Mouse (Mus musculus) bone marrow, adult 2 months (tissue): ENCODE results near the gene B3gnt3. TPM values are rescaled to one million over a fixed set of nuclear protein-coding genes. Genes with fewer than 3 reads are reported as not detected.

Source experiments
- H3K27ac ChIP-seq: fragments of 200-500 bp; 2 replicates; pipeline ENCODE4 v1.5.1; 2012; ENCODE audit warnings: low read depth, mild to moderate bottlenecking, control low read depth, inconsistent platforms, low read length; ENCODE audit not compliant: control insufficient read depth, poor library complexity, insufficient read depth
- H3K4me1 ChIP-seq: fragments of 200-500 bp; 2 replicates; pipeline ENCODE4 v1.6.1; 2011; ENCODE audit warnings: low read length; ENCODE audit not compliant: control insufficient read depth, insufficient read depth
- H3K4me3 ChIP-seq: fragments of 200-500 bp; replicated peaks from 2 replicates; pipeline ENCODE3; 2011; ENCODE audit warnings: mild to moderate bottlenecking, low read depth, low read length, control low read depth; ENCODE audit not compliant: control insufficient read depth
- CTCF ChIP-seq: fragments of 200-500 bp; IDR thresholded peaks from 2 replicates; pipeline ENCODE4 v1.5.1; 2011; ENCODE audit warnings: low read length, control low read depth; ENCODE audit not compliant: control insufficient read depth, insufficient read depth
- POLR2A ChIP-seq: fragments of 200-500 bp; IDR thresholded peaks from 2 replicates; pipeline ENCODE4 v1.6.1; 2011; ENCODE audit warnings: low read depth, mild to moderate bottlenecking, control low read depth, low read length, borderline replicate concordance; ENCODE audit not compliant: control insufficient read depth
- WGBS: fragments of 180-500 bp; shearing (Covaris S2); methylation state at CpG from one replicate; pipeline ENCODE4 v1.1.7; 2018; 5-methylcytosine and 5-hydroxymethylcytosine counted together
- polyA plus RNA-seq: library from polyadenylated mRNA; stranded (reverse); fragments of >200 nt; gene quantifications from 2 replicates; pipeline ENCODE4 v1.2.4, GENCODE M21; 2011; ENCODE audit warnings: low replicate concordance; ENCODE audit not compliant: missing spikeins, insufficient read depth, insufficient read length

The B3gnt3 gene
- polyA plus RNA-seq, 1 experiment: 2.3 TPM

- Histone ChIP-seq H3K27ac (no peak overlapping the region), H3K4me3 (no peak overlapping the region), H3K4me1 (peaks cover 5% of the 10 kb centered on the region; the same call in 1 of the 2 replicates)
- TF ChIP-seq CTCF (no peak), POLR2A (no peak; the same call in 1 of the 2 replicates)
- 3% methylated on average over 16 of the region's 16 CpGs for WGBS
Measured at GRCm38 (mm10) chr8:71728826-71729620, 27.4 kb upstream of the B3gnt3 start.

GRCm38 (mm10) chr8:71728240-71728785 is 26.7 kb upstream of the B3gnt3 start:
- Histone ChIP-seq H3K4me1 (peaks cover 6% of the 10 kb centered on the region; the same call in 1 of the 2 replicates), H3K4me3 (peak overlapping the region; percentile 4), H3K27ac (no peak overlapping the region)
- 12% methylated on average over 21 of the region's 21 CpGs for WGBS
- no peak for TF ChIP-seq POLR2A
- TF ChIP-seq CTCF: no peak

GRCm38 (mm10) chr8:71725122-71725924 is 23.7 kb upstream of the B3gnt3 start, which contains the start of gene Fcho1:
TSS of gene Fcho1 (minus strand) at chr8:71725716.
- H3K4me3 ChIP-seq: peak within 1 kb of the TSS; percentile 71
- H3K27ac ChIP-seq: peak within 1 kb of the TSS; percentile 82
- peaks cover 10% of the 10 kb centered on the region; the same call in 1 of the 2 replicates for H3K4me1 ChIP-seq
- TF ChIP-seq CTCF (no peak), POLR2A (peak; percentile 41; the same call in 1 of the 2 replicates)
- WGBS: 1% methylated on average over 54 of the region's 54 CpGs

- Histone ChIP-seq H3K4me3 (peak overlapping the region; percentile 54), H3K27ac (peak overlapping the region; percentile 82), H3K4me1 (peaks cover 10% of the 10 kb centered on the region; the same call in 1 of the 2 replicates)
- WGBS: 33% methylated on average over 4 of the region's 4 CpGs
- no peak for TF ChIP-seq CTCF
- no peak for TF ChIP-seq POLR2A
Measured at GRCm38 (mm10) chr8:71724389-71724788, 22.8 kb upstream of the B3gnt3 start.

- H3K27ac ChIP-seq: peak overlapping the region; percentile 84
- peak overlapping the region; percentile 76 for H3K4me3 ChIP-seq
- peaks cover 12% of the 10 kb centered on the region for H3K4me1 ChIP-seq
- 2% methylated on average over 14 of the region's 14 CpGs for WGBS
- TF ChIP-seq CTCF: no peak
- TF ChIP-seq POLR2A: peak; percentile 89; the same call in 1 of the 2 replicates
Measured at GRCm38 (mm10) chr8:71723047-71723551, 21.5 kb upstream of the B3gnt3 start.

GRCm38 (mm10) chr8:71719928-71720457 is 18.4 kb upstream of the B3gnt3 start:
- H3K4me3 ChIP-seq: no peak overlapping the region
- no peak for TF ChIP-seq CTCF
- no peak for TF ChIP-seq POLR2A
- 69% methylated on average over 7 of the region's 7 CpGs for WGBS
- H3K27ac ChIP-seq: peak overlapping the region; percentile 76
- H3K4me1 ChIP-seq: peaks cover 11% of the 10 kb centered on the region

GRCm38 (mm10) chr8:71719218-71719617 is 17.6 kb upstream of the B3gnt3 start:
- peaks cover 9% of the 10 kb centered on the region for H3K4me1 ChIP-seq
- H3K27ac ChIP-seq: peak overlapping the region; percentile 76
- no peak overlapping the region for H3K4me3 ChIP-seq
- no peak for TF ChIP-seq CTCF
- peak; percentile 35; the same call in 1 of the 2 replicates for TF ChIP-seq POLR2A
- 57% methylated on average over 4 of the region's 4 CpGs for WGBS
